Mouse (Mus musculus) adrenal gland, adult 8-10 months (tissue): ENCODE results near the gene Akr1c14. TPM values are rescaled to one million over a fixed set of nuclear protein-coding genes. Genes with fewer than 3 reads are reported as not detected.
"Not testable (repeated sequence)": the region's sequence is repeated elsewhere in the genome, so short reads cannot be mapped to it uniquely, and the experiment has no call there.

Source experiments
- DNase-seq: peaks from one replicate; pipeline ENCODE4 v3.0.0; 2022
- total RNA-seq, 4 experiments: library from RNA; stranded (reverse); gene quantifications; 2 replicates each; pipeline ENCODE4 v1.2.4; 2022

The Akr1c14 gene
- total RNA-seq = 1 to 10 TPM in 3 of 4 experiments, under 1 TPM in 1; 0.77 to 3.4 (median 1.8) TPM

DNA sequence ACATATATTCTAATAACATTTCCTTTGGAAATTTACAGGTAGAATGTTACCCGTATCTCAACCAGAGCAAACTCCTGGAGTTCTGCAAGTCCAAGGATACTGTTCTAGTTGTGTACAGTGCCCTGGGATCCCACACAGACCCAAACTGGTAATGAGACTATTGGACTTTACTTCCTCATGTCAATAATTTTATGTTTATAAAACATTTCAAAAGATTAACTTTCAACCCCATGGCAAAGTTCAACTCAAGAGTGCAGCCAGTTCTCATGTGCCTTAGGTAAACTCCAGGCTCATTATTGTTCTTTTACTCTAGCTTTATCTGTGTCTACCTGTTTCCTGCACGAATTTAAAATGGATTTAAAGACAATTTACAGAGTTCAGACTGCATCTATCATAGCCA lies at the start of gene Akr1c14:
Gene Akr1c14, plus strand, starts transcription at position 293 of the 400 bp plus-strand sequence.
- no peak for DNase-seq

GRCm38 (mm10) chr13:4001687-4002086 lies 47.1 kb upstream of the Akr1c14 start:
- peak; percentile 43 for DNase-seq

- DNase-seq = no peak
Measured at GRCm38 (mm10) chr13:4010784-4011183, 38.0 kb upstream of the Akr1c14 start.

- no peak for DNase-seq
Measured at GRCm38 (mm10) chr13:4013811-4014210, 35.0 kb upstream of the Akr1c14 start.

DNA sequence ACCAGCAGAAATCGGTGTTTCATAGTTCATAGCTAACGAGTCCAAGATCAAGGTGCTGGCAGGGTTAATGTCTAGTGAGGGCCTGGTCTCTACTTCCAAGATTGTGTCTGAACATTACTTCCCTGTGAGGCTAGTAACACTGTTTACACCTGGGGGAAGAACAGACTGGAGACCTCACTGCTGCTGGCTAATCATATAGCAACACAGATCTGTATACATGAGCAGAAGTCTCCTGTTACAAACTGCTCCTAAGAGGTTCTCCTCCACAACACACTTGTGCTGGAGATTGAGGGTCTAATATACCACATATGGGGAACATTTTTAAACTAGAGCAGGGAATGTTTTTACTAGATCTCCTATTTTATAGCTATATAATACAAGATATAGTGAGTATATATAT lies 18.9 kb upstream of the Akr1c14 start:
- DNase-seq = no peak

DNA sequence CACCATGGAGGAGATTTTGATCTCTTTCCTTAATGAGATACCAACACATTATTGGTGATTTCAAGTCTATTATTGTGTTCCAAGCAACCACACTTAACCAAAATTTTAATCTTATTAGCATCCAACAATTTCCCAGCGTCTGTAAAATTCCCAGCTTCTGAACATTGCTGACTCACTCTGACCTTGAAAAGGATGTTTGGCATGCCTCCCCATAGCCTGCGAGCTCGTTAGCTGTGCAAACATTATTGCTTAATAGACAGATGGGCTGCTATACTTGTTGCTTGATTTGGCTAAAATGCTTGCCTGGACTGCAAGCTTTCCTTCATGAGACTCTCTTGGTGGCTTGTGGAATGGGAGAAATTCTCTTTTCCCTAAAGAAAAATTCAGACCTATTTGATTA lies 16.3 kb upstream of the Akr1c14 start:
- peak; percentile 39 for DNase-seq

GRCm38 (mm10) chr13:4035052-4035451 lies 13.8 kb upstream of the Akr1c14 start:
- DNase-seq = no peak

- DNase-seq = no peak
Measured at GRCm38 (mm10) chr13:4046113-4046512, 2.7 kb upstream of the Akr1c14 start.

- DNase-seq = no peak
Measured at GRCm38 (mm10) chr13:4046841-4047240, 2.0 kb upstream of the Akr1c14 start.

GRCm38 (mm10) chr13:4048226-4048625 lies 585 bp upstream of the Akr1c14 start:
- no peak for DNase-seq

- no peak for DNase-seq
Measured at GRCm38 (mm10) chr13:4049655-4050054, 844 bp downstream of the Akr1c14 start.

- no peak for DNase-seq
Measured at GRCm38 (mm10) chr13:4055450-4055849, 6.6 kb downstream of the Akr1c14 start.

GRCm38 (mm10) chr13:4056211-4056610 lies 7.4 kb downstream of the Akr1c14 start:
- DNase-seq = no peak

DNA sequence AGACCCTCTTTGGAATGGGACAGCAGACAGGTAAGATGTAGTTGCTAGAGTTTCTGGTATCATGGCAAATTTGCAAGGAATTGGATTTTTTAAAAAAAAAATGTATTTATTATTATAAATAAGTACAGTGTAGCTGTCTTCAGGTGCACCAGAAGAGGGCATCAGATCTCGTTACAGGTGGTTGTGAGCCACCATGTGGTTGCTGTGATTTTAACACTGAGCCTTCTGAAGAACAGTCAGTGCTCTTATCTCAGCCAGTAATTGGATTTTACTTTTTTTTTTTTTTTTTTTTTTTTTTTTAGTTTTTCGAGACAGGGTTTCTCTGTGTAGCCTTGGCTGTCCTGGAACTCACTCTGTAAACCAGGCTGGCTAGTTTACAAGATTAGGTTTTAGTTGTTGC lies 9.4 kb downstream of the Akr1c14 start:
- DNase-seq = not testable (repeated sequence)

- no peak for DNase-seq
Measured at GRCm38 (mm10) chr13:4059363-4059762, 10.6 kb downstream of the Akr1c14 start.

DNA sequence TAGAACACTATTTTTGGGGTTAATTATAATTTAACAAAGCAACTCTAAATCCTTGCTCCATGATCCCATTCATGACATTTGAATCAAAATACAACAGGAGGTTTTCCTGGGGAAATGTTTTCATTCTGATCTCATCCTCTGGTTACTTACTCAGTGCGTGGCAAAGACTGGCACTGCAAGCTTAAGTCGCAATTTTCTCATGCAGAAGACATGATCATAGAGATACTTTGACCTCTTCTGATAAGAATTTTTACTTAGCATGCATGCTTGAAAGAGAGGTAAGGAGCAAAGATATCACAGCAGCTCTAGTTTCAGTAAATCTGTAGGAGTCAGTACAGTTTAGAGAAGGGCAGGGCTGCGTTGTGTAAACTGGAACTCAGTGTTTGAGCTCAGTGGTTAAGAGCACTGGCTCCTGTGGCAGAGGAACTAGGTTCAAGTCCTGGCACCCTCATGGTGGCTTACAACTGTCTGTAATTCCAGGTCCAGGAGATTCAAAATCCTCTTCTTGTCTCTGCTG lies 11.5 kb downstream of the Akr1c14 start:
- no peak for DNase-seq

DNA sequence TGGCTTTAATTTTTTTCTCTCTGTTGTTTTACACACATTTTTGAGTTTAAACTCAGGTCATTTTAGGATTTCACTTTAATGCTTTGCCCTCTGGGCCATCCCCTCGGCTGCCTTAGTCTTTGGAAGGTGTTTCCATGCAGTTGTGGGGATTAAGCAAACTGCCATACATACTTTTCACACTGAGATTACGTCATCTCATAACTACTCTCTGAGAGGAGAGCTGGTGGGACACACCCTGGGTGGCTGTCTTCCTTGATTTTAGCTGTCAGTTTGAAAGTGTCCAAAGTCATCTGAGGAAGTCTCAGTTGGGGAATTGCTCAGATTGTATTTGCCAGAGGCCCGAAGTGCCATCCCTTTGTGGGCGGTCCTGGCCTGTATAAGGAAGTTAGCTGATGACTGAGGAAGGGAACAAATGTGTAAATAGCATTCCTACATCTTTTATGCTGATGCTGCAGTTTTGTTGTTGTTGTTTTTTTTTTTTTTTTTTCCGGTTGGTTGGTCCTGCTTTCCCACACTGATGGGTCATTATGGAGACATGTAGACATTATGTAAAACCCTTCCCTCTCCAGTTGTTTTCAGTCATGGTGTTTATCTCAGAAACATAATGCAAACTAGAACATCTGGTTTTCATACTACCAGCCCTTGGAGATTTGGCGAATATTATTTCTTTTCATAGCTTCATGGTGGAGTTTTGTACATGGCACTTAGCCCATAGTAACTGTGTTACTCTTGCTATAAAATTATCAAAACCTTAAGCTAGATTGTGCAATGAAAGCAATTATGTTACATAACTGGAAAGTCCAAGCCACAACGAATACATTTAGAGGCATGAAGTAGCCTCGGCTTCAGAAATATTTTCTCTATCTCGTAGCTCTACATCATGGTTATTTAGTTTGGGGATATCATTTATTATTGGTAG lies 28.0 kb downstream of the Akr1c14 start:
- no peak for DNase-seq

GRCm38 (mm10) chr13:4079876-4080275 lies 31.1 kb downstream of the Akr1c14 start:
- no peak for DNase-seq

DNA sequence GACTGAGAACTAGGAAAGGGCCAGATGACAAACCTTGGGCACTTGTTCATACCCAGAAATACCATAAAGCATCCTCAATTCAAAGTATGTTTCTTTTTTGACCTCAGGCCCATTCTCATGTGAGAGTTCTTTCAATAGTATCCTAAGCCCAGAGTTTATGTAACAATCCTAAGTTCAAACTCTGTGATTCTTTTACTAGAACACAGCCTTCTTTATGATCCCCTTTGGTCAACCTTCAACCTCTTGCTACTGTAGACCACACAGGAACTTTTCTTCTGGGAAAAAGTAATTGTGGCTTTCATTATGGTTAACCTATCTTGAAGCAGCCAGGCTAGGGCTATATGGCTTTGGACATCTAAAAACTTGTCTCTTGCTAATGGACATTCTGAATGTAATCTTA lies 52.9 kb downstream of the Akr1c14 start:
- DNase-seq = no peak

DNA sequence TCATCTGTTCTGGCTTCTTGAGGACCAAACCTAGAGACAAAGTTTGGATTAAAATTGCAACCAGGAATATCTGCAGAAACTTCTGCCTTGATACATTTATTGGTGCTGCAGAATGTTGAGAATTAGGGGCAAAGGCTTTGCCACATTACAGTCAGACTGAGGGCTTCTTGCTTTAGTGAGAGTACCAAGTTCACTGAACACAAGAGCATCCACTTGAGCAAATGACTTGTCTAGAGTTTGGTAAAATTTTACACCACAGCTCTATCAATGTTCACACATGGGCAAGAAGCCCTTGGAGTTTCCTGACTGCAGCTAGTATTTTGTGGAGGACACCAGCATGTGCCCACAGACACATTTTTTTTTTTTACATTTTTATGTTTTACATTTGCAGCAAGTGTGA lies 53.9 kb downstream of the Akr1c14 start:
- no peak for DNase-seq

GRCm38 (mm10) chr13:4110281-4111188 lies 61.7 kb downstream of the Akr1c14 start:
- peak; percentile 17 for DNase-seq

DNA sequence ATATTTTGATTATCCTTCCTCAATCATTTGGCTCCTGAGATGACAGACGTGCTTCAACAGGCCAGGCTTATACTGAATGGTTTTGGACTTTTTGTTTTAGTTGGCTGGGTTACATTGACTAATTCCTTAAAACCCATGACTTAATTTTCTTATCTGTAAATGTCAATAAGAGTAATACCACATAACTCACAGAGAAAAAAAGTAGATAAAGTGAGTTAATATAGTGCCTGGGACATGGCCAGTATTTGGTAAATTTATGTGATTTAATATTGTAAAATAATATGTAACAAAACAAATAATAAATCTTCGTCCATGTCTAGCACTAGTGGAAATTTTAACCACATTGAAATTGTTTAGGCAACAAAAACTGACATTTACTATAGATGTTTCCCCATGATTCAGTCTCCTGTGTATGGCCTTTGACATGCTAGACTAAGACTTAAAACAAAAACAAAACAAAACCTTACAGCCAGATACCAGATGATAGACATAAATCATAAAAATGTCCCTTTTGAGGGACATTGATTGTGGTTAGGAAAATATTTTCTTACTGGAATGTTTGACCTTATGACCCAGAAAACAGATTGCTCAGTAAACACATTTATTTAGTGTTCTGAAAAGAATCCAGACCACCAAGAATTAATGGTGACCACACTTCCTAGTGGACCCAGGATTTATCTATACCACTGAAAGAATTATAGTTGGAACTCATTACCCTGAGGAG lies 70.5 kb downstream of the Akr1c14 start:
- no peak for DNase-seq
